Mouse (Mus musculus) testis, adult 2 months (tissue): ENCODE data around the gene Pxylp1. TPM values are rescaled to one million over a fixed set of nuclear protein-coding genes. Genes with fewer than 3 reads are reported as not detected.

ENCODE experiments used
- H3K27ac ChIP-seq: fragments of 200-500 bp; 2 replicates; pipeline ENCODE4 v1.5.1; 2012; ENCODE audit warnings: low read depth, low read length; ENCODE audit not compliant: control insufficient read depth, insufficient read depth
- H3K27me3 ChIP-seq: fragments of 200-500 bp; 2 replicates; pipeline ENCODE4 v1.6.1; 2012; ENCODE audit warnings: mild to moderate bottlenecking, low read length, moderate library complexity; ENCODE audit not compliant: control insufficient read depth, insufficient read depth
- H3K36me3 ChIP-seq: fragments of 200-500 bp; 2 replicates; pipeline ENCODE4 v1.6.1; 2012; ENCODE audit warnings: mild to moderate bottlenecking, low read length; ENCODE audit not compliant: control insufficient read depth, insufficient read depth
- H3K4me1 ChIP-seq: fragments of 200-500 bp; 2 replicates; pipeline ENCODE4 v1.6.1; 2012; ENCODE audit warnings: low read length; ENCODE audit not compliant: control insufficient read depth, insufficient read depth
- H3K4me3 ChIP-seq: fragments of 200-500 bp; 2 replicates; pipeline ENCODE4 v1.5.1; 2012; ENCODE audit warnings: low read depth, mild to moderate bottlenecking, low read length, moderate library complexity, mixed read lengths; ENCODE audit not compliant: control insufficient read depth
- CTCF ChIP-seq: fragments of 200-500 bp; IDR thresholded peaks from 2 replicates; pipeline ENCODE4 v1.5.1; 2012; ENCODE audit warnings: low read depth, mild to moderate bottlenecking, inconsistent platforms, low read length, moderate library complexity; ENCODE audit not compliant: control insufficient read depth, insufficient read depth, insufficient replicate concordance
- POLR2A ChIP-seq: fragments of 200-500 bp; IDR thresholded peaks from 2 replicates; pipeline ENCODE4 v1.6.1; 2012; ENCODE audit warnings: low read depth, mild to moderate bottlenecking, inconsistent platforms, low read length, moderate library complexity; ENCODE audit not compliant: control insufficient read depth
- polyA plus RNA-seq: library from polyadenylated mRNA; depleted of rRNA; stranded (reverse); fragments of >200 nt; gene quantifications from 2 replicates; pipeline ENCODE4 v1.2.3, GENCODE M21; 2012

The Pxylp1 gene
- polyA plus RNA-seq, 1 experiment, result 3.7 TPM

DNA sequence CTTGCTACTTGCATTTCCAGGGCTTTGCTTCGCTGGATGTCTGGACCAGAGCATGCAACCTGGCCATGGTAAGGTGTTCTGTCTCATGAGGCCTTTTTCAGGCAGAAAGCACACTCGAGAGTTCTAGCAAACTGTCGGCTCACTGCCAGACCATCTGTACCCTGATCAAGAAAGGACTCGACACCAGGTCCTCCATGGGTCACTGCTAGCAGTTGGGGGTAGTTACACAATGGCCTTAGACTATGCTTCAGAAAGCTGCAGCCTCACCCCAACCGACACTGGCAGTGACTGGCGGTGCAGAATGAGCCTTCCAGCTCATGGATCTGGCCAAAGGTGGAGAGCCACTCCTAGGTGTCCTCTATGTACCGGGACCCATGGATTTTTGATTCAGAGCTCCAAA lies 25.3 kb downstream of the Pxylp1 start:
- no peak for TF ChIP-seq CTCF
- TF ChIP-seq POLR2A, result no peak

DNA sequence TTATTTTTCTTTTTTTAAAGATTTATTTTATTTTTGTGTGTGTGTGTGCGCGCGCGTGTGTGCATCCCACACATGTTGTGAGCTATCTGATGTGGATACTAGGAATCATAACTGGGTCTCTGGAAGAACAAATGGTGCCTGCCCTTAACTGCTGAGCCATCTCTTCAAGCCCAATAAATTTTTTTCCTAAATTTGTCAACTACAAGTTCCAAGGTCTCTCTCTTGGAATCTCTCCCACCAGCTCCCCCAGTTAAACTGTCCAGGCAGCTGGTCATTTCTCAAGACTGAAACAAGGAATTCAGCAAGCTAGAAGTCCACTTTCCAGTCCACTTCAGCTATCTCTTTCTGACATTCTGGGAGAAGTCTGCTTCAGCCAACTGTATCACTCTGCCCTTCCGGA lies 26.3 kb downstream of the Pxylp1 start:
- Histone ChIP-seq H3K36me3 (no peaks in the 10 kb centered on the region), H3K27me3 (no peaks in the 10 kb centered on the region), H3K27ac (no peak overlapping the region; the same call in 1 of the 2 replicates), H3K4me3 (no peak overlapping the region), H3K4me1 (peaks cover 9% of the 10 kb centered on the region)
- TF ChIP-seq CTCF (no peak), POLR2A (no peak)

More for the DNA sequence above, 25.3 kb downstream of the Pxylp1 start:
- peaks cover 9% of the 10 kb centered on the region for H3K4me1 ChIP-seq
- no peak overlapping the region for H3K4me3 ChIP-seq
- no peaks in the 10 kb centered on the region for H3K27me3 ChIP-seq
- H3K27ac ChIP-seq, result no peak overlapping the region
- no peaks in the 10 kb centered on the region for H3K36me3 ChIP-seq

DNA sequence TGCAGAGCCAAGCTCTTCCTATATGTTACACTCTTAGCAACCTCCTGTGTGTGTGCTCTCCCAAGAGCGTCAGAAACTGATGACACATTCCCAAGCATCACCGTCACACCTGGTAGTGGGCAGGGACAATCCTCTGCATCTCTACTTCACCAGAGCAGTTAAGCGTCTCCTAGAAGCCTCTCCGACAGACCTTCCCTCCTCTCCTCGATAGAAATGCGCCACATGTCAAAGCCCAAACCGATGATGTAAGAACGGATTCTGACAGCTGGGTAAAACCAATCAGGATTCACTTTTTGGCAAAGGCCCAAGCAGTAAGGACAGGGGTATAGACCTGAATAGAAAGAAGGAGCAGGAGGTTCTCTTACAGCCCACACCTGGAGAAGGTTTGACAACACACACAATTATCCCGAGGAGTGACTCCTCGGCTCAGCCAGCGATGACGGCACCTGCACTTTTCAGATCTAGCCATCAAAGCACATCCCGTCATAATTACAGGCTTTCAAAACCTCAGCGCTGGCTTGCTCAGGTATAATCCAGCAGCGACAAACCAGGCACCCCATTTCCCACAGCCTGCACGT lies 26.9 kb downstream of the Pxylp1 start:
- Histone ChIP-seq H3K27ac (no peak overlapping the region), H3K27me3 (no peaks in the 10 kb centered on the region), H3K4me1 (peaks cover 9% of the 10 kb centered on the region), H3K4me3 (no peak overlapping the region), H3K36me3 (no peaks in the 10 kb centered on the region)
- no peak for TF ChIP-seq CTCF
- TF ChIP-seq POLR2A, result no peak

DNA sequence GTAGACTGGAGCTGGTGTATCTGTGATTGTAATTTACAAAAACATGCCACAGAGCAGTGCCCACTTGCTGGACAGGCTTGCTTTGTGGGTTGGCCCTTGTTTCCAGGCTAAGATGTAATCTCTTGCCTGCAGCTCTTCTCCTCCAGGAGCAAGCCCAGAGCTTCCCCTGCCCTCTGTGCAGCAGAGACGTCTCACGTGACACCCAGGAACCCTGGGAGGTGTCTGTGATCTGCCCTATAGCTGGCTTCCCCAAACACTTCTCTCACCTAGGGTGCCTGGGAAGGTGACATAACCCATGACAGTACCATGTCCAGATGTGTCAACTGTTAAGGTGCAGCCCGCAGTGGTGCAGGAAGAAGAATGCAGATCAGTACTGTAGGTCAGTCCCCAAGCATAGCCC lies 28.9 kb downstream of the Pxylp1 start:
- Histone ChIP-seq H3K4me1 (no peaks in the 10 kb centered on the region), H3K4me3 (no peak overlapping the region), H3K27me3 (no peaks in the 10 kb centered on the region), H3K36me3 (no peaks in the 10 kb centered on the region), H3K27ac (no peak overlapping the region)
- TF ChIP-seq POLR2A (no peak), CTCF (no peak)

DNA sequence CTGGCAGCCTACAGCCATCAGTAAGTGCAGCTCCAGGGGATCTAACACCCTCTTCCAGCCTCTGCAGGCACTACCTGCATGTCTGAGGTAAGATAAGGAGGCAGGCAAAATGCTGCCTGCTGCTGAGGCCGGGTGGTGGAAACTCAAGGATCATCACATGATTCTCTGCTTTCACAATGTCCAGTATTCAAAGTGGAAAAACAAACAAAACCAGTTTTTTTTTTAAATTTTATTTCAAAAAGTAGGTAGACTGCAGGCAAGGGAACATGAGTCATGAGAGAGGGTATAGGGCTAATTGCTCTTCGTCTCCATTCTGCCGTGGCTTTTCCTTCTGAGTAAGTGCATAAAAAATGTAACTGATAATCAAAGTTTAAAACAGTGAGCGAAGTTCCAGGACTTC lies 29.6 kb downstream of the Pxylp1 start:
- H3K27me3 ChIP-seq, result no peaks in the 10 kb centered on the region
- no peaks in the 10 kb centered on the region for H3K36me3 ChIP-seq
- no peaks in the 10 kb centered on the region for H3K4me1 ChIP-seq
- no peak for TF ChIP-seq POLR2A
- TF ChIP-seq CTCF, result no peak
- H3K27ac ChIP-seq, result no peak overlapping the region
- no peak overlapping the region for H3K4me3 ChIP-seq

DNA sequence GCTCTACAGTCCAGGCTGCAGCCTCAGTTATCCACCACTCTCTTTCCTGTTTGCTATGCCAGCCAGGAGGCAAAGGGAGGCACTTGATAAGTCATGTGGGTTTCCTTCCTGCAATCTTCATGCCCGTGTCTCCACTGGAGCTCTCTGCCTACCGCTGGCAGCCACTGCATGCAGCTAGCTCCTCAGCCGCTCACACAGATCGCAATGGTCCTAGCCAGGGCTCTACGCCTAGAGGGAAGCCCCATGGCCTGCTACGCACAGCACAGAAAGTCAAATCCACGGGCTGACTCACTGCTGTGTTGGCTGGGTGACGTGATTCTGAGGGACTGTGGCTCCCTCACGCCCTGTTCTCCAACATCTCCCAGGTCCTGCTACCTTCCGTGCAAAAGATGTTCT lies 31.4 kb downstream of the Pxylp1 start:
- H3K27ac ChIP-seq, result no peak overlapping the region
- no peaks in the 10 kb centered on the region for H3K4me1 ChIP-seq
- no peaks in the 10 kb centered on the region for H3K27me3 ChIP-seq
- no peak overlapping the region for H3K4me3 ChIP-seq
- no peak for TF ChIP-seq CTCF
- no peak for TF ChIP-seq POLR2A
- H3K36me3 ChIP-seq, result no peaks in the 10 kb centered on the region

DNA sequence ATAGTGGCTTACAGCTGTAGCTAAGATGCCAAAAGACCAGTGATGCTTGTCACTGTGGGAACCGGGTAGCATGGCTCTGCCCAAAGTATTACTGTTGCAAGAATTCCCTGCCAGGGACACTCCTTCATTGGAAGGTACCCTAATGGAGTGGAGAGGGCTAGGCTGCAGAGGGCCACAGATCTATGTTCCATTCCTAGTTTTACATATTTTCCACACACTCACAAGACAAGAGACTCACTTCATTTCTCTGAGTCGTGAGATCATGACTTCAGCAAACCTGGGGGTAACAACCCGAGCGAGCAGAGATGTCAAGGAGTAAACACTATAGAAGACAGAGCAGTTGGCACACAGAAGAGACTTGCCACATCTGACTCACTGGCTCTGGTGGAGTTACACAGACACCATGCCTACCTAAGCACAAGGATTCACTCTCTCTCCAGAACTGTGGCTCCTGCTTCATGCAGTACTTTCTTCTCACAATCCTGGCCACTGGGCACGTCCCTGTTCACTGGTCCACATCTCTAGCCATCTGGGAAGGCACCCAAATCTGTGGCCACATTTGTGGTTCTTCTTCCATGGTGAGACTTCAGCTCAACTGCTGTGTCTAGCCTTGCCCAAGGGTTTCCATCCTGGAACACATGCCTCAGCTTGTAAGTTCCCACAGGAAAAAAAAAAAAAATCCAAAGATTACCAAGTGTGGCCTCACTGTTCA lies 31.9 kb downstream of the Pxylp1 start:
- TF ChIP-seq CTCF (no peak), POLR2A (no peak)
- Histone ChIP-seq H3K36me3 (no peaks in the 10 kb centered on the region), H3K27ac (no peak overlapping the region), H3K4me1 (no peaks in the 10 kb centered on the region), H3K27me3 (no peaks in the 10 kb centered on the region), H3K4me3 (no peak overlapping the region)
